Mouse (Mus musculus) stomach, postnatal 0 days (tissue): ENCODE measurements around the gene Rex1bd. TPM values are rescaled to one million over a fixed set of nuclear protein-coding genes. Genes with fewer than 3 reads are reported as not detected.

Experiments used
- ATAC-seq: fragments of 200-750 bp; cut with Nextera tagmentation; 2 replicates; pipeline ENCODE4 v1.8.0; 2017; ENCODE audit not compliant: low FRiP score, low TSS enrichment
- DNase-seq: peaks from one replicate; pipeline ENCODE4 v3.0.0-alpha.2; 2016; ENCODE audit warnings: low spot score
- H3K27ac ChIP-seq: fragments of 300-500 bp; sonication (generic); replicated peaks from 2 replicates; pipeline ENCODE4 v1.5.1; 2014; ENCODE audit warnings: mild to moderate bottlenecking, control low read depth
- H3K27me3 ChIP-seq: fragments of 300-500 bp; sonication (generic); 2 replicates; pipeline ENCODE4 v1.6.1; 2014; ENCODE audit warnings: low read length; ENCODE audit not compliant: control insufficient read depth, insufficient read depth
- H3K36me3 ChIP-seq: fragments of 300-500 bp; sonication (generic); 2 replicates; pipeline ENCODE4 v1.6.1; 2014; ENCODE audit warnings: low read length, mixed read lengths; ENCODE audit not compliant: control insufficient read depth, insufficient read depth
- H3K4me1 ChIP-seq: fragments of 300-500 bp; sonication (generic); replicated peaks from 2 replicates; pipeline ENCODE4 v1.6.1; 2014; ENCODE audit warnings: antibody characterized with exemption; ENCODE audit not compliant: control insufficient read depth, insufficient read depth
- H3K4me2 ChIP-seq: fragments of 300-500 bp; sonication (generic); replicated peaks from 2 replicates; pipeline ENCODE4 v1.6.1; 2014; ENCODE audit warnings: low read depth, mild to moderate bottlenecking, control low read depth, moderate library complexity
- H3K4me3 ChIP-seq: fragments of 300-500 bp; sonication (generic); 2 replicates; pipeline ENCODE4 v1.5.1; 2014; ENCODE audit warnings: low read depth, low read length, control low read depth
- H3K9ac ChIP-seq: fragments of 300-500 bp; sonication (generic); 2 replicates; pipeline ENCODE4 v1.6.1; 2014; ENCODE audit warnings: mild to moderate bottlenecking, low read length, control low read depth, mixed read lengths
- H3K9me3 ChIP-seq: fragments of 300-500 bp; sonication (generic); 2 replicates; pipeline ENCODE4 v1.6.1; 2016; ENCODE audit warnings: low read length; ENCODE audit not compliant: control insufficient read depth
- CTCF ChIP-seq: IDR thresholded peaks from 2 replicates; pipeline ENCODE4 v1.5.1; 2016; ENCODE audit warnings: antibody characterized with exemption, low read depth, mild to moderate bottlenecking, moderate library complexity
- EP300 ChIP-seq: optimal IDR thresholded peaks from 2 replicates; pipeline ENCODE3; 2016; ENCODE audit warnings: antibody characterized with exemption
- WGBS: fragments of 180-500 bp; shearing (Covaris S2); extraction: QIAGEN DNeasy Blood & Tissue Kit; methylation state at CpG from one replicate; pipeline ENCODE4 v1.1.7; 2014; 5-methylcytosine and 5-hydroxymethylcytosine counted together
- polyA plus RNA-seq: library from polyadenylated mRNA; unstranded; fragments of >200 nt; fragmentation: Nextera tagmentation; extraction: Ambion mirVana; gene quantifications from 2 replicates; pipeline ENCODE4 v1.2.1, GENCODE M21; 2015

Rex1bd gene
- polyA plus RNA-seq, 1 experiment from 2014 or later: 122 TPM

- Histone ChIP-seq H3K4me3 (peak within 1 kb of the TSS; percentile 83), H3K4me2 (peak within 1 kb of the TSS; percentile 98), H3K36me3 (no peaks in the 10 kb centered on the region), H3K4me1 (0 out of 2 replicates have a peak, but pooled peaks cover 2% of the 10 kb centered on the region), H3K9me3 (no peaks in the 10 kb centered on the region), H3K27me3 (no peaks in the 10 kb centered on the region), H3K27ac (peak within 1 kb of the TSS; percentile 71), H3K9ac (peak within 1 kb of the TSS; percentile 90)
- no peak for TF ChIP-seq CTCF
- no peak for TF ChIP-seq EP300
- DNase-seq (peak; percentile 99), ATAC-seq (peak; percentile 95)
- under 1% methylated on average over 50 of the region's 53 CpGs for WGBS
Observed at GRCm38 (mm10) chr8:70476333-70477268, 30.0 kb downstream of the Rex1bd start, which contains the start of gene Klhl26. Klhl26 (minus strand) TSS chr8:70476968.

GRCm38 (mm10) chr8:70471856-70472255 is 34.7 kb downstream of the Rex1bd start:
- H3K27me3 ChIP-seq: no peaks in the 10 kb centered on the region
- DNase-seq (no peak), ATAC-seq (no peak)
- no peak overlapping the region for H3K27ac ChIP-seq
- WGBS: 92% methylated on average over 7 of the region's 7 CpGs
- H3K9ac ChIP-seq: no peak overlapping the region
- H3K4me1 ChIP-seq: no peaks in the 10 kb centered on the region
- no peak overlapping the region for H3K4me3 ChIP-seq
- no peaks in the 10 kb centered on the region; the same call in 1 of the 2 replicates for H3K36me3 ChIP-seq
- TF ChIP-seq CTCF: no peak
- no peak for TF ChIP-seq EP300
- H3K4me2 ChIP-seq: no peak overlapping the region
- no peaks in the 10 kb centered on the region for H3K9me3 ChIP-seq

GRCm38 (mm10) chr8:70469938-70470337 is 36.6 kb downstream of the Rex1bd start:
- H3K4me1 ChIP-seq: no peaks in the 10 kb centered on the region
- TF ChIP-seq EP300 (no peak), CTCF (no peak)
- H3K4me3 ChIP-seq: no peak overlapping the region
- no peak overlapping the region for H3K27ac ChIP-seq
- no peaks in the 10 kb centered on the region; the same call in 1 of the 2 replicates for H3K36me3 ChIP-seq
- 66% methylated on average over 2 of the region's 2 CpGs for WGBS
- H3K27me3 ChIP-seq: no peaks in the 10 kb centered on the region
- H3K9ac ChIP-seq: no peak overlapping the region
- DNase-seq (no peak), ATAC-seq (no peak)
- no peak overlapping the region for H3K4me2 ChIP-seq
- H3K9me3 ChIP-seq: no peaks in the 10 kb centered on the region

- H3K9me3 ChIP-seq: no peaks in the 10 kb centered on the region
- WGBS: 37% methylated on average over 10 of the region's 10 CpGs
- no peak overlapping the region for H3K4me2 ChIP-seq
- no peak overlapping the region for H3K9ac ChIP-seq
- no peaks in the 10 kb centered on the region for H3K4me1 ChIP-seq
- ATAC-seq: peak; percentile 31
- DNase-seq: no peak
- H3K36me3 ChIP-seq: no peaks in the 10 kb centered on the region; the same call in 1 of the 2 replicates
- no peaks in the 10 kb centered on the region for H3K27me3 ChIP-seq
- H3K4me3 ChIP-seq: no peak overlapping the region
- no peak for TF ChIP-seq CTCF
- no peak for TF ChIP-seq EP300
- no peak overlapping the region for H3K27ac ChIP-seq
Observed at GRCm38 (mm10) chr8:70469295-70469916, 37.1 kb downstream of the Rex1bd start.

- no peaks in the 10 kb centered on the region; the same call in 1 of the 2 replicates for H3K36me3 ChIP-seq
- H3K9me3 ChIP-seq: no peaks in the 10 kb centered on the region
- no peak for DNase-seq
- H3K27ac ChIP-seq: no peak overlapping the region
- H3K9ac ChIP-seq: no peak overlapping the region
- no peak overlapping the region for H3K4me2 ChIP-seq
- no peaks in the 10 kb centered on the region for H3K4me1 ChIP-seq
- H3K27me3 ChIP-seq: no peaks in the 10 kb centered on the region
- WGBS: 83% methylated on average over 4 of the region's 4 CpGs
- no peak overlapping the region for H3K4me3 ChIP-seq
- no peak for ATAC-seq
- TF ChIP-seq EP300: no peak
- TF ChIP-seq CTCF: no peak
Observed at GRCm38 (mm10) chr8:70468733-70469132, 37.8 kb downstream of the Rex1bd start.

GRCm38 (mm10) chr8:70467907-70468306 is 38.6 kb downstream of the Rex1bd start:
- Histone ChIP-seq H3K27ac (no peak overlapping the region), H3K27me3 (no peaks in the 10 kb centered on the region), H3K9me3 (no peaks in the 10 kb centered on the region), H3K9ac (no peak overlapping the region), H3K4me1 (no peaks in the 10 kb centered on the region), H3K4me2 (no peak overlapping the region), H3K4me3 (no peak overlapping the region), H3K36me3 (no peaks in the 10 kb centered on the region; the same call in 1 of the 2 replicates)
- no peak for ATAC-seq
- DNase-seq: no peak
- WGBS: 60% methylated on average over 1 of the region's 1 CpGs
- TF ChIP-seq EP300 (no peak), CTCF (no peak)
